Mouse (Mus musculus) right cerebral cortex, adult 2 months (tissue): ENCODE results near the gene Adam10.

ENCODE experiments used
- DNase-seq, 2 experiments: peaks; one replicate each; pipeline ENCODE4 v3.0.0; 2021 to 2022; ENCODE audit warnings: low spot score in 2 of 2

Adam10 gene

GRCm38 (mm10) chr9:70673656-70674055 lies 5.1 kb upstream of the Adam10 start:
- peak in 1 of 2 experiments; percentile 18 for DNase-seq

GRCm38 (mm10) chr9:70675117-70675516 lies 3.7 kb upstream of the Adam10 start:
- DNase-seq, result no peak

GRCm38 (mm10) chr9:70675961-70676360 lies 2.8 kb upstream of the Adam10 start:
- no peak for DNase-seq

- DNase-seq, result peak; percentile 15 to 44
These were observed 615 bp downstream of the Adam10 start for GRCm38 (mm10) chr9:70679132-70680091.

GRCm38 (mm10) chr9:70682202-70682601 lies 3.4 kb downstream of the Adam10 start:
- DNase-seq, result no peak

- no peak for DNase-seq
These were observed 9.6 kb downstream of the Adam10 start for GRCm38 (mm10) chr9:70688301-70688968.

GRCm38 (mm10) chr9:70689926-70690325 lies 11.1 kb downstream of the Adam10 start:
- no peak for DNase-seq

- DNase-seq, result no peak
These were observed 11.8 kb downstream of the Adam10 start for GRCm38 (mm10) chr9:70690579-70690978.

- no peak for DNase-seq
These were observed 13.2 kb downstream of the Adam10 start for GRCm38 (mm10) chr9:70691772-70692693.

GRCm38 (mm10) chr9:70695723-70696122 lies 16.9 kb downstream of the Adam10 start:
- no peak for DNase-seq

GRCm38 (mm10) chr9:70698090-70698489 lies 19.3 kb downstream of the Adam10 start:
- DNase-seq, result no peak

GRCm38 (mm10) chr9:70703597-70704203 lies 24.9 kb downstream of the Adam10 start:
- no peak for DNase-seq

- DNase-seq, result no peak
These were observed 27.6 kb downstream of the Adam10 start for GRCm38 (mm10) chr9:70706444-70706843.

GRCm38 (mm10) chr9:70729544-70729943 lies 50.7 kb downstream of the Adam10 start:
- DNase-seq, result no peak

- DNase-seq, result no peak
These were observed 52.3 kb downstream of the Adam10 start for GRCm38 (mm10) chr9:70731079-70731478.

- DNase-seq, result no peak
These were observed 54.4 kb downstream of the Adam10 start for GRCm38 (mm10) chr9:70733208-70733607.

- no peak for DNase-seq
These were observed 61.2 kb downstream of the Adam10 start for GRCm38 (mm10) chr9:70739998-70740397.

GRCm38 (mm10) chr9:70751504-70752222 lies 72.9 kb downstream of the Adam10 start:
- DNase-seq, result no peak

- DNase-seq, result no peak
These were observed 82.2 kb downstream of the Adam10 start for GRCm38 (mm10) chr9:70760974-70761373.

GRCm38 (mm10) chr9:70775517-70775916 lies 96.7 kb downstream of the Adam10 start:
- DNase-seq, result no peak

- DNase-seq, result no peak
These were observed 103.4 kb downstream of the Adam10 start for GRCm38 (mm10) chr9:70782191-70782590.
